Mouse (Mus musculus): ENCODE results near the gene Ttc6. TPM values are rescaled to one million over a fixed set of nuclear protein-coding genes. Genes with fewer than 3 reads are reported as not detected.

Gene Ttc6
- total and polyA plus RNA-seq, 3 experiments, result 0.10 TPM; not detected in 2

GRCm38 (mm10) chr12:57538588-57539550 lies 25.0 kb upstream of the Ttc6 start:
- peak overlapping the region; percentile 24; the same call in 1 of the 2 replicates for H3K4me3 ChIP-seq
- H3K9ac ChIP-seq (ENCODE audit: low read depth, low read length), result no peak overlapping the region
- DNase-seq, result peak; percentile 27 to 57
- no peak for TF ChIP-seq EP300 (IDR thresholded peaks at IDR 0.05; ENCODE audit: insufficient read depth, low read depth, low read length)
- TF ChIP-seq CTCF (IDR thresholded peaks at IDR 0.05), result no peak
- no peak for TF ChIP-seq POLR2A (IDR thresholded peaks at IDR 0.05; ENCODE audit: insufficient read depth, low read depth, low read length)
- no peak overlapping the region for H3K27ac ChIP-seq
- intact Hi-C loops (cut with DNase I), result no loop called here
- H3K79me2 ChIP-seq (replicated peaks; ENCODE audit: control insufficient read depth, insufficient read depth, low read length), result no peaks in the 10 kb centered on the region
- peaks cover 48% of the 10 kb centered on the region for H3K27me3 ChIP-seq (ENCODE audit: control insufficient read depth, insufficient read depth, low read length)
- 2% methylated on average over 63 of the region's 63 CpGs for WGBS
- H3K4me1 ChIP-seq (ENCODE audit: control insufficient read depth, insufficient read depth, low read length), result no peaks in the 10 kb centered on the region
- no peaks in the 10 kb centered on the region for H3K36me3 ChIP-seq (ENCODE audit: control insufficient read depth, insufficient read depth, low read length)

GRCm38 (mm10) chr12:57539551-57539985 lies 24.3 kb upstream of the Ttc6 start:
- Histone ChIP-seq H3K36me3 (ENCODE audit: control insufficient read depth, insufficient read depth, low read length) (no peaks in the 10 kb centered on the region), H3K4me1 (ENCODE audit: control insufficient read depth, insufficient read depth, low read length) (no peaks in the 10 kb centered on the region), H3K9ac (ENCODE audit: low read depth, low read length) (no peak overlapping the region), H3K27ac (no peak overlapping the region), H3K27me3 (ENCODE audit: control insufficient read depth, insufficient read depth, low read length) (peaks cover 45% of the 10 kb centered on the region), H3K79me2 (replicated peaks; ENCODE audit: control insufficient read depth, insufficient read depth, low read length) (no peaks in the 10 kb centered on the region), H3K4me3 (peak overlapping the region; percentile 24; the same call in 1 of the 2 replicates)
- peak; percentile 37 to 38 for DNase-seq
- intact Hi-C loops (cut with DNase I), result no loop called here
- 9% methylated on average over 10 of the region's 10 CpGs for WGBS
- TF ChIP-seq POLR2A (IDR thresholded peaks at IDR 0.05; ENCODE audit: insufficient read depth, low read depth, low read length), result no peak
- no peak for TF ChIP-seq CTCF (IDR thresholded peaks at IDR 0.05)
- no peak for TF ChIP-seq EP300 (IDR thresholded peaks at IDR 0.05; ENCODE audit: insufficient read depth, low read depth, low read length)

DNA sequence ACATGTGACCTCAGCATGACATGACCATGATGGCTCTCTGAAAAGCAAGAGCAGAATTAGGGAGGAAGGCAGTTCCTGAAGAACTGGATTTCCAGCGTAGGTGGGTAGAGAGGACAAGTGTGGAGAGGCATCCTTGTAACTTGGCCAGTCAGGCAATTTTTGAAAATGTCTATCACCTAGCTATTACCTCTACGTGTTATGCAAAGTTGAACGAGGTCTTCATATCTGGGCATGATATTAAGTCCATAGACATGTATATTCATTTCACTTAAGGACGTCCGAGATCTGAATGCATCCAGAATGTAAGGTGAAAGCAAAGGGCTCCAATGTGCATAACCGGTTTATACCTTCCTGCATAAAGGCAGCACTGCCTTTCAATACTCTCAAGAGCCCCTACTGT lies 22.8 kb upstream of the Ttc6 start:
- no peak for TF ChIP-seq EP300 (IDR thresholded peaks at IDR 0.05; ENCODE audit: insufficient read depth, low read depth, low read length)
- TF ChIP-seq CTCF (IDR thresholded peaks at IDR 0.05), result no peak
- TF ChIP-seq POLR2A (IDR thresholded peaks at IDR 0.05; ENCODE audit: insufficient read depth, low read depth, low read length), result no peak
- no peaks in the 10 kb centered on the region for H3K79me2 ChIP-seq (replicated peaks; ENCODE audit: control insufficient read depth, insufficient read depth, low read length)
- H3K4me1 ChIP-seq (ENCODE audit: control insufficient read depth, insufficient read depth, low read length), result no peaks in the 10 kb centered on the region
- no peak for DNase-seq
- no peak overlapping the region for H3K4me3 ChIP-seq
- no peak overlapping the region for H3K27ac ChIP-seq
- H3K27me3 ChIP-seq (ENCODE audit: control insufficient read depth, insufficient read depth, low read length), result peaks cover 38% of the 10 kb centered on the region
- H3K36me3 ChIP-seq (ENCODE audit: control insufficient read depth, insufficient read depth, low read length), result no peaks in the 10 kb centered on the region
- 15% methylated on average over 6 of the region's 6 CpGs for WGBS
- no peak overlapping the region for H3K9ac ChIP-seq (ENCODE audit: low read depth, low read length)
- intact Hi-C loops (cut with DNase I), result loop anchor here (5.0 kb wide), 1 partner anchor 854 kb away; no protein-coding TSS in a partner anchor

DNA sequence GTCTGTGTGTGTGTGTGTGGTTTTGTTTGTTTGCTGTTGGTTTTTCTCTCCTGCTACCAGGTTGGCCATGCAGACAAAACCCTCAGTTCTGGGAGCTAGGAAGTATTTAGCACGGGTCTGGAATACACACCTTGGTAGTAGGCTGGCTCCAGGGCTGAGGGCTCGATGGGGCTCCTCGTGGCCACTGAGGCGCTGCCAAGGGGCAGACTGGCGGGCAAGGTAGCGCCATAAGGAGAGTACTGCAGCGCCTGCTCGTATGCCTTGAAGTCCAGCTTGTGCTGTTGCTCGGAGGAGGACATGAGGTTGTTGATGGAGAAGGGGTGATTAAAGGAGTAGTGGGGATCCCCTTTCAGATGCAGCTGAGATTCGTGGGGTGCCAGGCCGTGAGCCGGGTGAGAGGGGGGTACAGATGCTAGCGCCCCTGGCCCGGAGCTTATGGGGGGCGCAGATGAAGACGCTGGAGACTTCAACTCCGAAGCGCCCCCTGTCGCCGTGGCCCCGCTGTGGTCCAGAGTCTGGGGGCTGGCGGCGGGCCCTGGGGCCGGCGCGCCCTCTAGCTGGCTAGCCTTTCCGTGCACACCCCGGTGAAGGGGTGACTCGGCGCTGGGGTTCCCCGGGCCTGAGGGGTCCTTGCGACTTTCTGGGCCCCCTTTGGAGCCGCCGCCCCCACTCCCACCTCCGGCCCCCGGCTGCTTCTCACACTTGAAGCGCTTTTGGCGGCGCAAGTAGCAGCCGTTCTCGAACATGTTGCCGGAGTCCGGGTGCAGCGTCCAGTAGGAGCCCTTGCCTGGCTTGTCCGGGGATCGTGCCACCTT lies 21.8 kb upstream of the Ttc6 start:
- no peaks in the 10 kb centered on the region for H3K4me1 ChIP-seq (ENCODE audit: control insufficient read depth, insufficient read depth, low read length)
- H3K36me3 ChIP-seq (ENCODE audit: control insufficient read depth, insufficient read depth, low read length), result no peaks in the 10 kb centered on the region
- no peak overlapping the region for H3K27ac ChIP-seq
- H3K9ac ChIP-seq (ENCODE audit: low read depth, low read length), result no peak overlapping the region
- no peak overlapping the region for H3K4me3 ChIP-seq
- intact Hi-C loops (cut with DNase I), result loop anchor here (5.0 kb wide), 1 partner anchor 855 kb away; no protein-coding TSS in a partner anchor
- no peaks in the 10 kb centered on the region for H3K79me2 ChIP-seq (replicated peaks; ENCODE audit: control insufficient read depth, insufficient read depth, low read length)
- peaks cover 41% of the 10 kb centered on the region for H3K27me3 ChIP-seq (ENCODE audit: control insufficient read depth, insufficient read depth, low read length)
- DNase-seq, result no peak
- 3% methylated on average over 46 of the region's 46 CpGs for WGBS
- TF ChIP-seq EP300 (IDR thresholded peaks at IDR 0.05; ENCODE audit: insufficient read depth, low read depth, low read length) (no peak), CTCF (IDR thresholded peaks at IDR 0.05) (peak; percentile 16; the same call in 1 of the 2 replicates)

DNA sequence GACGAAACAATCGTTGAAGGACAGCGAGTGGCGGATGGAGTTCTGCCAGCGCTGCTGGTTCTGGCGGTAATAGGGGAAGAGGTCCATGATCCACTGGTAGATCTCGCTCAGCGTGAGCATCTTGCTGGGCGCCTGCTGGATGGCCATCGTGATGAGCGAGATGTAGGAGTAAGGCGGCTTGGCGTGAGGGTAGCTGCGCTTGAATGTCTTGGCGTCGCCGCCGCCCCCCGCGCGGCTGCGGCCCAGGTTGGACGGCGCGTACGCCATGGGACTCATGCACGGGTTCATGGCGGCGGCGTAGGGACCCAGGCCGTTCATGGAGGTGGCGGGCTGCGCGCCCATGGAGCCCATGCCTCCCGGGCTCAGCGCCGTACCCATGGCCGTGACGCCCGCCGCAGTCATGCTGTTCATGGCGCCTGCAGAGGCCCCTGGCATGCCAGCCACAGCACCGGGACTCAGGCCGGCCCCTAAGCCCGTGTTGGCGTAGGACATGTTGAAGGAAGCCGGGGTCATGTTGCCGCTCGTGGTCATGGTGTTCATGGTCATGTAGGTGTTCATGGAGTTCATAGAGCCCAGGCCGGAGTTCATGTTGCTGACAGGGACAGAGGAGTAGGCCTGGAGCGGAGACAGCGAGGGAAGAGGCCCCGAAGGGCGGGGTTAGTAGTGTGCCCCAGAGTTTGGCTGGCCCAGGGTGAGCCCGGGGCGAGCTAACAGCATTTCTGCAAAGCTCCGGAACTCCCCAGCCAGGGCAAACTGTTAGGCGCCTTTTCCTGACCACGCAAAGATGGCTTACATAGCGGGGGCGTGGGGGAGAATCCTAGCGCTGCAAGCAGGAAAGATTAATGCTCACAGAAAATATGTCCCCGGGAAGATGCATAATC lies 20.9 kb upstream of the Ttc6 start:
- Histone ChIP-seq H3K79me2 (replicated peaks; ENCODE audit: control insufficient read depth, insufficient read depth, low read length) (no peaks in the 10 kb centered on the region), H3K36me3 (ENCODE audit: control insufficient read depth, insufficient read depth, low read length) (no peaks in the 10 kb centered on the region), H3K27me3 (ENCODE audit: control insufficient read depth, insufficient read depth, low read length) (peaks cover 41% of the 10 kb centered on the region), H3K27ac (no peak overlapping the region), H3K4me1 (ENCODE audit: control insufficient read depth, insufficient read depth, low read length) (no peaks in the 10 kb centered on the region), H3K9ac (ENCODE audit: low read depth, low read length) (no peak overlapping the region), H3K4me3 (no peak overlapping the region)
- intact Hi-C loops (cut with DNase I), result loop anchor here (5.0 kb wide), 1 partner anchor 856 kb away; no protein-coding TSS in a partner anchor
- no peak for TF ChIP-seq POLR2A (IDR thresholded peaks at IDR 0.05; ENCODE audit: insufficient read depth, low read depth, low read length)
- no peak for TF ChIP-seq EP300 (IDR thresholded peaks at IDR 0.05; ENCODE audit: insufficient read depth, low read depth, low read length)
- TF ChIP-seq CTCF (IDR thresholded peaks at IDR 0.05), result no peak
- WGBS, result 6% methylated on average over 63 of the region's 63 CpGs
- DNase-seq, result no peak

All from heart, adult 2 months (tissue).